Mouse (Mus musculus): ENCODE results near the gene Nomo1.

DNA sequence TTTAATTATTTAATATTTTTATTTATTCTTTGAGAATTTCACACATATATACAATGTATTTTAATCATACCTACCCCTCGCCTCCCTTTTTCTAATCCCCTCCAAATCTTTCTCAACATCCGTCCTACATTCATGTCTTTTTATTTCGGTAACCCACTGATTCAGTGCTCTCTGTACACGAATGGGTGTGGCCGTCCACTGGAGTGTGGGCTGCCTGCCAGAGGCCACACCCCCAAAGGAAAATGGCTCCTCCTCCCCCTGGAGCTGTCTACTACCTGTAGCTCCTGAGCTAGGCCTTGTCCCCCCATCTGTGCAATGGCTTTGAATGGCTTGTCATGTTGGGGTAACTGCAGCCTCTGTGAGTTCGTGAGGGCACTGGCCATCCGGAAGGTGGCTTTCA lies 43.3 kb downstream of the Nomo1 start:
- TF ChIP-seq POLR2A (IDR thresholded peaks at IDR 0.05; ENCODE audit: extremely low read depth, insufficient read depth, low read length) (no peak), CTCF (IDR thresholded peaks at IDR 0.05; ENCODE audit: low read depth, low read length) (no peak)

Measured in liver, adult 2 months (tissue).